In the genomic region with DNA sequence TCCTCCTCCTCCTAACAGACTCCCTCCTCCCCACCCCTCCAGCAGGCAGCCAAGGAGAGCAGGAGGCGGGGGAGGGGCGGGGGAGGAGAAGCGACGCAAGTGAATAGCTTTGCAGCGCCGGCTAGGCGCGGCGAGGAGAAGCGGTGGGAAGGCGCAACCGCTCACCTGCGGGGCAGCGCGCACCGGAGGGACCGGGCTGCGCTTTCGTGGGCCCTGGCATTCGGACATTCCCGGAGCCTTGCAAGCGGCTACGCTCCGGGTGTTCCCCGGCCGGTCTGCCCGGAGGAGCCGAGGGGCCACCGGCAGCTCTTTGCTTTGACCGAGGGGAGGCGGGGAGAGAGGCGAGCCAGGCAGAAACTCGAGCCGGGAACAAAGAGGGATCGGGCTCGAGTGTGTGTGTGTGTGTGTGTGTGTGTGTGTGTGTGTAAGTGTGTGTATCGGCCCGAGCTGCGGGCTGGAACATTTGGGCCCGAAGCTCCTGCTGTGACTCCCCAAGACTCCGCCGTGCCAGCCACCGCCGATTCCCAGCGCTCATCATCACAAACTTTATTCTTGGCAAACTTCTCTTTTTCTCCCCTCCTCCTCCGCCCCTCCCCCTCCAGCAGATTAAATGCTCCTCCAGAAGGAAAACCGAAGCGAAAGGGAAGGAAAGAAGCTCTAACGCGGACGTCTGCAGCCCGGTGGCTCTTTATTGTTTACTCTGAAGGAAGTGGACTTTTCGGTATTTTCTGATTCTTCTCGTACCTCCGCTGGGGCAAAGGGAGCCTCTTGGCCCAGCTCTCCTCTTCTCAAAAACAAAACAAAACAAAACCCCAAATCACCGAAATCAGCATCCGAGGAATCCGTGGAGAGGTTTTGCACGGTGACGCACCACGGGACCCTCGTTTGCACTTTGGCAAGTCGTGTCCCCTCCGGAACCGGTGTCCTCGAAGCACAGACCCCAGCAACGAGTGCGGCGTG, we compare ENCODE assay signal across 7 mouse cellular contexts. TPM values are rescaled to one million over a fixed set of nuclear protein-coding genes. Genes with fewer than 3 reads are reported as not detected.
DNase-seq lines count a peak whose midpoint lies in the region; ATAC-seq and TF ChIP-seq lines count a peak whose summit lies in the region.

TSS of gene Lef1 (plus strand) at position 281 of the 960 bp plus-strand sequence.

- peak within 1 kb of the TSS; percentile 75 for H3K9ac ChIP-seq in heart, embryonic 14.5 days (ENCODE audit: low read length)
- H3K9ac ChIP-seq in limb, embryonic 13.5 days, result peak within 1 kb of the TSS; percentile 90
- peak within 1 kb of the TSS; percentile 58 for H3K9ac ChIP-seq in midbrain, postnatal 0 days (replicated peaks; ENCODE audit: low read length, poor library complexity, severe bottlenecking)

- H3K4me3 ChIP-seq in bone marrow, adult 2 months (replicated peaks; ENCODE audit: control insufficient read depth, low read depth, low read length), result peak within 1 kb of the TSS; percentile 54
- H3K4me3 ChIP-seq in heart, embryonic 14.5 days (ENCODE audit: control insufficient read depth in 1 of 2, insufficient read depth in 1 of 2, low read depth in 1 of 2, low read length in 2 of 2), result peak within 1 kb of the TSS; percentile 60 to 67
- H3K4me3 ChIP-seq in limb, embryonic 13.5 days, result peak within 1 kb of the TSS; percentile 70
- peak within 1 kb of the TSS; percentile 58 for H3K4me3 ChIP-seq in midbrain, postnatal 0 days (ENCODE audit: low read depth, low read length)

- peaks cover 60% of the 10 kb centered on the region for H3K27me3 ChIP-seq in heart, embryonic 14.5 days (ENCODE audit: control insufficient read depth, insufficient read depth, low read length)
- peaks cover 44% of the 10 kb centered on the region for H3K27me3 ChIP-seq in limb, embryonic 13.5 days
- 0 out of 2 replicates have a peak, but pooled peaks cover 11% of the 10 kb centered on the region for H3K27me3 ChIP-seq in midbrain, postnatal 0 days (ENCODE audit: insufficient read depth, low read length)

- no peaks in the 10 kb centered on the region for H3K36me3 ChIP-seq in heart, embryonic 14.5 days (ENCODE audit: control insufficient read depth, insufficient read depth, low read length)
- H3K36me3 ChIP-seq in limb, embryonic 13.5 days, result no peaks in the 10 kb centered on the region; the same call in 1 of the 2 replicates
- H3K36me3 ChIP-seq in midbrain, postnatal 0 days (ENCODE audit: insufficient read depth, low read length), result no peaks in the 10 kb centered on the region

- no peaks in the 10 kb centered on the region; the same call in 1 of the 2 replicates for H3K4me1 ChIP-seq in bone marrow, adult 2 months (ENCODE audit: control insufficient read depth, insufficient read depth, low read length)
- H3K4me1 ChIP-seq in heart, embryonic 14.5 days (ENCODE audit: control insufficient read depth in 2 of 2, insufficient read depth in 2 of 2, low read length in 2 of 2), result peaks cover 12 to 33% of the 10 kb centered on the region in 2 experiments; a peak in 3 of 4 replicates
- H3K4me1 ChIP-seq in limb, embryonic 13.5 days, result peaks cover 50% of the 10 kb centered on the region
- no peaks in the 10 kb centered on the region; the same call in 1 of the 2 replicates for H3K4me1 ChIP-seq in midbrain, postnatal 0 days (ENCODE audit: insufficient read depth, low read length)

- TF ChIP-seq CTCF in bone marrow, adult 2 months (IDR thresholded peaks at IDR 0.05; ENCODE audit: control insufficient read depth, insufficient read depth, low read length), result no peak
- peak; percentile 6; the same call in 1 of the 2 replicates for TF ChIP-seq CTCF in midbrain, postnatal 0 days (IDR thresholded peaks at IDR 0.05)

- WGBS in bone marrow, adult 2 months, result under 1% methylated on average over 67 of the region's 69 CpGs
- 0% methylated on average over 64 of the region's 69 CpGs for WGBS in heart, embryonic 14.5 days
- under 1% methylated on average over 61 of the region's 69 CpGs for WGBS in limb, embryonic 13.5 days
- WGBS in midbrain, postnatal 0 days, result under 1% methylated on average over 63 of the region's 69 CpGs

- peak within 1 kb of the TSS; percentile 20; the same call in 1 of the 2 replicates for H3K27ac ChIP-seq in bone marrow, adult 2 months (ENCODE audit: control insufficient read depth, insufficient read depth, low read depth, low read length, poor library complexity)
- H3K27ac ChIP-seq in heart, embryonic 14.5 days (replicated peaks in 1 of 2; ENCODE audit: control insufficient read depth in 1 of 2, insufficient read depth in 1 of 2, low read depth in 2 of 2, low read length in 2 of 2), result no peak within 1 kb of the TSS; a peak in 1 of 4 replicates
- peak within 1 kb of the TSS; percentile 77 for H3K27ac ChIP-seq in limb, embryonic 13.5 days
- peak within 1 kb of the TSS; percentile 68 for H3K27ac ChIP-seq in midbrain, postnatal 0 days (ENCODE audit: low read depth, low read length)

- no peak for TF ChIP-seq POLR2A in bone marrow, adult 2 months (IDR thresholded peaks at IDR 0.05; ENCODE audit: borderline replicate concordance, control insufficient read depth, low read depth, low read length)

- no peak for ATAC-seq in heart, embryonic 14.5 days (ENCODE audit: insufficient number of reproducible peaks, insufficient read depth, low FRiP score, low read depth)
- ATAC-seq in limb, embryonic 13.5 days (ENCODE audit: low FRiP score, low read depth), result peak; percentile 57
- peak; percentile 53 for ATAC-seq in midbrain, postnatal 0 days (ENCODE audit: low FRiP score)

- H3K9me3 ChIP-seq in heart, embryonic 14.5 days (ENCODE audit: control insufficient read depth, low read length), result no peaks in the 10 kb centered on the region
- no peaks in the 10 kb centered on the region for H3K9me3 ChIP-seq in limb, embryonic 13.5 days
- H3K9me3 ChIP-seq in midbrain, postnatal 0 days (ENCODE audit: low read length), result no peaks in the 10 kb centered on the region

- DNase-seq in 3134 (ENCODE audit: extremely low read depth, insufficient read length, low spot score), result peak; percentile 46
- DNase-seq in 3T3-L1 (ENCODE audit: low read depth, low spot score), result peak; percentile 62
- peak; percentile 24 for DNase-seq in midbrain, postnatal 0 days (ENCODE audit: low spot score)
- peak; percentile 75 to 81 for DNase-seq in thymus, postnatal 36 days

- peak within 1 kb of the TSS; percentile 98 for H3K4me2 ChIP-seq in heart, embryonic 14.5 days (ENCODE audit: low read length)
- peak within 1 kb of the TSS; percentile 95 for H3K4me2 ChIP-seq in limb, embryonic 13.5 days (replicated peaks)
- peak within 1 kb of the TSS; percentile 80 for H3K4me2 ChIP-seq in midbrain, postnatal 0 days (ENCODE audit: low read depth, low read length, poor library complexity, severe bottlenecking)

RNA-seq across cellular contexts. Expression of gene Lef1, which starts in this region (rescaled TPM):
- polyA plus RNA-seq in bone marrow, adult 2 months (2011; ENCODE audit: insufficient read depth, insufficient read length, low replicate concordance, missing spikeins), result 3.0 and 4.3 TPM in 2 replicates
- 5.3 and 5.6 TPM in 2 replicates for polyA plus RNA-seq in heart, embryonic 14.5 days (2014; fragmentation: Nextera tagmentation; extraction: Ambion mirVana)
- 47.9 and 52.0 TPM in 2 replicates for polyA plus RNA-seq in limb, embryonic 13.5 days (2015; fragmentation: Nextera tagmentation; extraction: Ambion mirVana)
- total RNA-seq in midbrain, postnatal 0 days (2014; rRNA removed), result 42.0 and 48.6 TPM in 2 replicates
- 50.4 and 52.0 TPM in 2 replicates for polyA plus RNA-seq in midbrain, postnatal 0 days (2015; fragmentation: Nextera tagmentation; extraction: Ambion mirVana)

Comparison
In these comparisons a context has a peak if more than half of its experiments do, and no peak if none do; other contexts are left out.
1. DNase-seq: peak in every context shown above with its lines; median percentile 78 in thymus, postnatal 36 days; 62 in 3T3-L1; 46 in 3134; 24 in midbrain, postnatal 0 days.
2. H3K27ac ChIP-seq: peak in bone marrow, adult 2 months (single experiment), limb, embryonic 13.5 days (single experiment) and midbrain, postnatal 0 days (single experiment); none in heart, embryonic 14.5 days (0 of 2).
3. Peak in every context shown above with its lines, with median percentiles within 50 percentile points of each other: H3K4me3 ChIP-seq, H3K4me2 ChIP-seq and H3K9ac ChIP-seq.